Mouse (Mus musculus) cerebellum, adult 2 months (tissue): ENCODE results near the gene Tmem121.

ENCODE experiments used
- CTCF ChIP-seq: fragments of 200-500 bp; IDR thresholded peaks from 2 replicates; pipeline ENCODE4 v1.5.1; 2011; ENCODE audit warnings: low read depth, mild to moderate bottlenecking, control low read depth, low read length, moderate library complexity, borderline replicate concordance; ENCODE audit not compliant: insufficient read depth
- POLR2A ChIP-seq: fragments of 200-500 bp; IDR thresholded peaks from 2 replicates; pipeline ENCODE4 v1.6.1; 2011; ENCODE audit warnings: low read length, control low read depth, borderline replicate concordance; ENCODE audit not compliant: insufficient read depth

DNA sequence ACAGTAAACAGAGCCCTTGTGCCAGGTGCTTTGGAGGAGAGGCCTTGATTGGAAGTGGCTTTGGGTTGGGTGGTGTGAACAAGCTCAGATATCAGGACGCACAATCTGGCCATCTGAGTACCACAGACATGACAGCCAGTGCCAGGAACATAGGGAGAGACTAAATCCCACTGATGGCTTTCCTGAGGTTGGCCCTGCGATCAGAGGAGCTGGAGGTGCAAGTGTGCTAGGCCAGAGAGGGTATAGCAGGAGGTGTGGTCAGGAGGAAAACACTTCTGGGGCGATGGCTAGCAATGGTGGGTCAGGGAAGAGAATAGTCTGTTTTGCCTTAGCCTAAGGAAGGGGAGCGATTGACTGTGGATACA, 1.3 kb downstream of the Tmem121 start:
- TF ChIP-seq POLR2A = no peak
- TF ChIP-seq CTCF = no peak
